Mouse (Mus musculus): ENCODE results near the gene Pnkp.

Gene Pnkp

DNA sequence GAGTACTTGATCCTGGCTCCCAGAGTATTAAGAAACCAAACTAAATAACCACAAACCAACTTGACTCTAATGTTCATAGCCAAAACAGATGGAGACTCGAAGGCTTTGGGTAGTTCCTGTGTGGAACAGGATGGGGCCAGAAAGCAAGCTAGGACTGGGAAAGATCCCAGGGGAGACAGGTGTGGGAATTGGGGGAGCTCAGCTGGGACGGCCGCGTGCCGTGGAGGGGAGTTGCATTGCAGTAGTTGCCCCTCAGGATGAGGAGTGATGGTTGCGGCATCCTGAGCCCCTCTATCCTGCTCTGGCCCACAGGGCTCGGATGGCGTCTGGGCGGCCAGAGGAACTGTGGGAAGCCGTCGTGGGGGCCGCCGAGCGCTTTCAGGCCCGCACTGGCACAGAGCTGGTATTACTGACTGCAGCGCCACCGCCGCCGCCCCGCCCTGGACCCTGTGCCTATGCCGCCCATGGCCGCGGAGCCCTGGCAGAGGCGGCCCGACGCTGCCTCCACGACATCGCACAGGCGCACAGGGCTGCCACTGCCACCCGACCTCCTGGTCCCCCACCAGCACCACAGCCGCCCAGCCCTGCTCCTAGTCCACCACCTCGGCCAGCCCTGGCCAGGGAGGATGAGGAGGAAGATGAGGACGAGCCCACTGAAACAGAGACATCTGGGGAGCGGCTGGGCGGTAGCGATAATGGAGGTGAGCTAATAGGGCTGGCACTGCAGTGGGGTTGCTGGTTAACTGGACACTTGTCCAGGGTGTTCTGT is 4.5 kb upstream of the Pnkp start:
- DNase-seq (ENCODE audit: low spot score in 2 of 2), result no peak

DNA sequence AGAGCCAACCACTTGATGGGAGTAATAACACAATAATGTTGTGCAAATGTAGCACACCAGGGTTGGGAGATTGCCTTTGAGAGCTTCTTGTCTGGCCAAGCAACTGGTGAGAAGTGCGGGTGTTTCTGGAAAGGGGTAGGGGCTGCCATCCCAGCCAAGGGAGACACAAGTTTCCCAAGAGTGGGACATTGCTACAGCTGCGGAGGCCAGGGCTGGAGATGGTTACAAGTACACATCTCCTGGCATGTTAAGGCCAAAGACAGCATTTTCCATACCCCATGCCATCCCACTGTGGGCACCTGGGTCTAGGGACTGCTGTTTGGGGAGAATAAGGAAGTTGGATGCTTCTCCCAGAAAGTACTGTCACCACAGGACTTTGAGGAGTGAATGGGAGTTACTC is 3.9 kb upstream of the Pnkp start:
- no peak for DNase-seq (ENCODE audit: low spot score in 2 of 2)

DNA sequence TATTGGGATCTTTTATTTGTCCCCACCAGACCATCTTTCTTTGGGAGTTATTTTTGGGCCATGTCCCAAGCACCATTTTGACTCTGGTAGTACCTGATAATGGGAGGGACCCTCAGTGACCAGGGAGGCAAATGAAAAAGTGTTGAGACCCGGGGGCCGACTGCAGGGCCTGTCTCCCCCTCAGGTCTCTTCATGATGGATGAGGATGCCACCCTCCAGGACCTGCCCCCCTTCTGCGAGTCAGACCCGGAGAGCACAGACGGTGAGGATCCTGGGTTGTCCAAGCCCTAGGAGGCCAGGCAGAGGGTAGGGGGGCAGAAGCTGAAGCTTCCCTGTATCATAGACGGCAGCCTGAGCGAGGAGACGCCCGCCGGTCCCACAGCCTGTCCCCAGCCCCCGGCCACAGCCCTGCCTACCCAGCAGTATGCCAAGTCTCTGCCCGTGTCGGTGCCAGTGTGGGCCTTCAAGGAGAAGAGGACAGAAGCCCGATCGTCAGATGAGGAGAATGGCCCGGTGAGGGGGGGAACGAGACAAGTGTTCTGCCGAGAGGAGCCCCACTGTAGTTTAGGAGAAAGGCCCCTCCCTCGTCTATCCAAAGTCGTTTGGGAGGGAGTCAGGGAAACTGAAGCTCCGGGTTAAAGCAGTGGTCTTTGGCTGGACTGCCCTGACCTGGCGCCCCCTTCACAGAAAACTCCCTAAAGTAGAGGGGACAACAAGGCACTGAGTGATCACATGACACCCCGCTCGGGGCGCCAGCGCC is 3.2 kb upstream of the Pnkp start:
- no peak for DNase-seq (ENCODE audit: low spot score in 2 of 2)

DNA sequence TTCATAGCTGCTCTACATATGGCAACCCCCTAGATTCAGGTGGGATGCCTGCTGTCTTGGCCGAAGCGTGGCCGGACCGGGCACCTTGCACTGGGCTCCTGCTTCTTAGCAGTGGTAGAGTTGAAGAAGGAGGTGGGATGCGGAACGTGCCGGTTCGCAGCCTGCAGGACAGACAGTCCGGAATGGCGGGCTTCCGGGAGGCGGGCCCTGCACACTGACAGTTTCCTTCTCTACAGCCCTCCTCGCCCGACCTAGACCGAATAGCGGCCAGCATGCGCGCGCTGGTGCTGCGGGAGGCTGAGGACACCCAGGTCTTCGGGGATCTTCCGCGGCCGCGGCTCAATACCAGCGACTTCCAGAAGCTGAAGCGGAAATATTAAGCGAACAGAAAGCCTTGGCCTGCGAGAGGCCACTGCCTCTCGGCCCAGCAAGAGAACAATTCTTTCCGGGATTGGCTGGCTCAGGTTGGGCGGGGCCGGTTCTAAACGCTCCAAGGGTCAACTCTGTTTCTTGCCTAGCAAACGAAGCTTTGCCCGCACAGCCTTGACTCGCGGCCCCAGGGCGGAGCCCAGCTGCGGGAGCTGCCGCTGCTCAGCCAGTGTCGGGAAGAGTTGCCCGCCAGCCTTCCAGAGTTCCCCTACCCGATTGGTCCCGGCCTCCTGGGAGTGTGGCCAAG is 2.4 kb upstream of the Pnkp start:
- peak; percentile 91 to 93 for DNase-seq (ENCODE audit: low spot score in 2 of 2)

DNA sequence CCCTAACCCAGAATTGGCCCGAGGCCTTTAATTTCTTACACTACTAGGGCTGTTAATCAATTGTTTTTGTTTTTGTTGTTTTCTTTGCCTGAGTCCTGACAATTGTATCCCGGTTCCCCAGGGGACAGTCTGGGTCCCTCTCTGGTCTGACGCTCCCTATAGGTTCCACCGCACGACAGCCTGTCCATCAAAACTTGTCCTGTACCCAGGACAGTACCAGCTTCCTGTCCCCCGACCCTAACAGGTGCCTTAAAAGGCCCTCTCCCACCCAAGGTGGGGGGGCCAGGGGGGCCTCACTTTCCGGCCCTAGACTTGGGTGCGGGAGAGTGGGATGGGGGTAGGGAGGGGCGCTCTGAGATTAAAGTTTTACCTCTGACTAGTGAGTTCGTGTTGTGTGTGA is 1.9 kb upstream of the Pnkp start:
- no peak for DNase-seq (ENCODE audit: low spot score in 2 of 2)

DNA sequence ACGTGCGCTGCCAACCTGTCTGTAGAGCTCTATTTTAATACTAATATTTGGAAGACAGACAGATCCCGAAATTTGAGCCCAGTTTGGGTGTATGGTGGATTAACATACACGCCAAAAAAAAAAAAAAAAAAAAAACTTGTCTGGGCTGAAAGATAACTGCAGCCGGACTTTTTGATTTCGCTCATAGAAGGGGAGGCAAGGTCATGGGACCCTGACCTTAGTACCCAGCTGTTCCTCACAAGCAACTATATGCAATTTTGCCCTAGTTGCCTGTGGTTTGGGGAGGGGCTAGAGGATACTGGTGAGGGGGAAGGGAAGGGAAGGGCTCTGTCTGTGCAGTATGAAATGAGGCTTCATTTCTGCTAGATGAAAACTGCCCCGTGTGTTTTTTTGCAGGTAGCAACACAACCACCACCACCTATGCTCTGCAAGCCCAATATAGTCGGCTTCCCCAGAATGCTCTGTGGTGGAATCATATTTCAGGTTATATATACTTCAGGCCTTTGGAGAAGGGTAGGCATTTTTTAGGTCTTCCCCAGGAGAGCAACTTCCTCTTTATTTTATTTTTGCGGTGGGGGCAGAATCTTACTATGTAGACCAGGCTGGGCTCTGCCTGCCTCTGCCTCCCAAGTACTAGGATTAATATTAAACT is 548 bp upstream of the Pnkp start:
- no peak for DNase-seq (ENCODE audit: low spot score in 2 of 2)

DNA sequence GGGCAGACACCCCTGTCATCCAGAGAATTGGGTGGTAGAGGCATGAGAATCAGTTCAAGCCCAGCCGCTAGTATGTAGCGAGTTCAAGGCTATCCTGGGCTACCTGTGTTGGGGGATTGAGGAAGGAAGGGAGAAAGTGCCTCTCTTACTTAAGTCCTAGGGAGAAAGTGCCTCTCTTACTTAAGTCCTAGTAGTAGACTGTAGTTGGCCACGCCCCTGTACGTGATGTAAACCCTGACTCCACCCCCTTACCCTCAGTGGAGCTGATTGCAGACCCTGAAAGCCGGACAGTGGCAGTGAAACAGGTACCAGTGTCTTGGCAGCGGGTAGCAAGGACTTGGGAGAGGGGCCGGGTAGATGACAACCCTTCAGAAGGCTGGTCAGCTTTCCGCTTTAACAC is 966 bp downstream of the Pnkp start:
- no peak for DNase-seq (ENCODE audit: low spot score in 2 of 2)

DNA sequence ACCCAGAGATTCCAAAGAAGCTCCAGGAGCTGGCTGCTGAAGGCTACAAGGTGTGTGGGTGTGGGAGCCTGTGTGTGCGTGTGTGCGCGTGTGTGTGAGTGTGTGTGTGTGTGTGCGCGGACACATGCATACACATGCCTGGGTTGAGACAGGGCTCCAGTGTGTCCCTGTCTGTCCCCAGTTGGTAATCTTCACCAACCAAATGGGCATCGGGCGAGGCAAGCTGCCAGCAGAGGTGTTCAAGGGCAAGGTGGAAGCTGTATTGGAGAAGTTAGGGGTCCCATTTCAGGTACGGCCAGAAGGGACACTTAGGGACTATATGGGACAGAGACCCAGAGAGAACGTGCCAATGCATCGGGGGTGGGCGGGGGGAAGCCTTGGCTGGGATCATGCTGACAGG is 3.0 kb downstream of the Pnkp start:
- DNase-seq (ENCODE audit: low spot score in 2 of 2), result no peak

DNA sequence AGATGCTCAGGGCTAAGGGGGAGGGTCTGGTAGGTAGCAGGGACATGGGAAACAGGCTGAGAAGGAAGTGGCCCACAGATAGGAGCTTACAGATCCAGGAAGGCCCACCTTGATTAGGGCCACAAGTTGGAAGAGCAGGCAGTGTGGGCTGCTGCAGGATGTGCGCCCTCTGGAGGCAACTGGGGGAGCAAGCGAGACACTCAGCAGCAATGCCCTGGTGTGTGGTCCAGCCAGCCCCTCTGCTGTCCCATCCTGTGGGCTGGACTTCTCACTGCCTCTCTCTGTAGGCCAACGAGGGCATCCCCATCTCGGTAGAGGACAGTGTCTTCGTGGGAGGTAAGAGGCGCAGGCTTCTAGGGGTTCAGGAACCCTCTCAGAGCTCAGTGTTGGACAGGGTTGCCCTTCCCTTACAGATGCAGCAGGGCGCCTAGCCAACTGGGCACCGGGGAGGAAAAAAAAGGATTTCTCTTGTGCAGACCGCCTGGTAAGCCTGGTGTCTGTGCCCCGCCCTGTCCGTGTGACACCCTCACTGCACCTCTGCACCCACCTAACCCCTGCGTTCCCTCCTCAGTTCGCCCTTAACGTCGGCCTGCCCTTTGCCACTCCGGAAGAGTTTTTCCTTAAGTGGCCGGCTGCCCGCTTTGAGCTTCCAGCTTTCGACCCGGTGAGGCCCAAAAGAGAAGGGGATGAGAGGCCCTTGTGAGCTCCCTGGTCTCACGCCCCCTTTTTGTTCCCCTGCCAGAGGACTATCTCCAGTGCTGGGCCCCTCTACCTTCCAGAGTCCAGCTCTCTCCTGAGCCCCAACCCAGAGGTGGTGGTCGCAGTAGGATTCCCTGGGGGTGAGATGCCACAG is 3.9 kb downstream of the Pnkp start:
- DNase-seq (ENCODE audit: low spot score in 2 of 2), result peak in 1 of 2 experiments; percentile 56

DNA sequence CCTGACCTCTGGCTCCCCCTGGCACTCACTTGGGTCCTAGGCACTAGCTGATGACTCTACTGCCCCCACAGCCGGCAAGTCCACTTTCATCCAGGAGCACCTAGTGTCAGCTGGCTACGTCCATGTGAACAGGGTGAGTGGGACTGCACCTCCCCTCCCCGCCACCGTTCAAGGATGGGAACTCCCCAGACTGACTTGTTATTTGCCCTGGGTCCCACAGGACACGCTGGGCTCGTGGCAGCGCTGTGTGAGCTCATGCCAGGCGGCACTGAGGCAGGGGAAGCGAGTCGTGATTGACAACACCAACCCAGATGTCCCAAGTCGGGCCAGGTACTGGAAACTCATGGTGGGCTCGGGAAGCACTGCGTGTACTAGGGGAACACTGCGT is 4.5 kb downstream of the Pnkp start:
- DNase-seq (ENCODE audit: low spot score in 2 of 2), result no peak

DNA sequence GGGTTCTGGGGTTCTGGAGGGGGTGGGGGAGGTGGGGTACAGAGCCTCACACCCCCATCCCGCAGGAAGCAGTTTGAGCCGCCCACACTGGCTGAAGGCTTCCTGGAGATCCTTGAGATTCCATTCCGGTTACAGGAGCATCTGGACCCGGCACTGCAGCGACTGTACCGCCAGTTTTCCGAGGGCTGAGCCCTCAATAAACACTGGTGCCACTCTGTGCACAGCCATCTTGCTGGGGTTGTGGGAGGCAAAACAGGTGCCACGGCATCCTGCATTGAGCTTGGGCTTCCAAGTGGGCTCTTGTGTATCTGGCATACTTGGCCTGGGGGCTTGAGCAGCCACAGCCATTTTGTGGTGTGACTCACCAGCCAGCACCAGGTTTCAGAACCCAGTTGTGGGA is 5.5 kb downstream of the Pnkp start:
- no peak for DNase-seq (ENCODE audit: low spot score in 2 of 2)

DNA sequence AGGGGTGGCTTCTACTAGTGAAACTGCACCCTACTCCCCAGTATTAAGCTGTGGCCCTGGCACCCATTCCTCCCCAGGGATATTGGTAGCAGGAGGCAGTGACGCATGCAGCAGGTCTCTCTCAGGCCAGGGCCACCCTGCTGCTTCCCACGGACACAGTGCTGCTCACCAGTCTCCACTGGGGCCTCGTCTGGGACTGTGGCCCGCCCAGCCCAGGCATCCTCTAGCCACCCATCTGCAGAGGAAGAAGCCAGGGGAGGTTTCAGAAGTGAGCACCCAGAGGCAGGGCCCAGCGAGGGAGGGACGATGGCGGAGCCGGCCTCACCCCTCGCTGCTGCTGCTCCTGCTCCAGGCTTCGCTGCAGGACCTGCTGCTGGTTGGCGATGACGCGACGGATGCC is 6.3 kb downstream of the Pnkp start:
- DNase-seq (ENCODE audit: low spot score in 2 of 2), result no peak

DNA sequence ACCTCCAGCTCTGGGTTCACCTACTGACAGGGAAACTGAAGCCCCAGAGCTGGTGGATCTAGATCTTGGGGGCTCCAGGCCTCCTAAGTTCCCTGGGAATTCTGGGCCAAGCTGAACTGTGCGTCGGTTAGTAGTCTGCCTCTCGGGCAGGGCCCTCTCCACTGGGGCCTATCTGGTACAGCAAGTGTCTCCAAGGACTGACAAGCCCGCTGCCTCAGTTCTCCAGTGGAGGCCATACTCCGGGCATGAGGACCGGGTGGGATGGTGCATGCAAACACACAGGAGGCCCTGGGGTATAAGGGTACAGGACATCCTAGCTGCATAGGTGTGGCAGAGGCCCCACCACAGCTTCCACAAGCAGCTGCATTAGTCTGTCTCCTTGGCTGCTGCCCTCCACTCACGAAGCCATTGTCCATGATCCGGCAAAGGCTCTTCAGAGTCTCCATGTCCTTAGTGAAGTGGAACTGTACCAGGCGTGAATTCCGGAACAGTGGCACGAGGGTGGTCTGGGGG is 7.1 kb downstream of the Pnkp start:
- no peak for DNase-seq (ENCODE audit: low spot score in 2 of 2)

DNA sequence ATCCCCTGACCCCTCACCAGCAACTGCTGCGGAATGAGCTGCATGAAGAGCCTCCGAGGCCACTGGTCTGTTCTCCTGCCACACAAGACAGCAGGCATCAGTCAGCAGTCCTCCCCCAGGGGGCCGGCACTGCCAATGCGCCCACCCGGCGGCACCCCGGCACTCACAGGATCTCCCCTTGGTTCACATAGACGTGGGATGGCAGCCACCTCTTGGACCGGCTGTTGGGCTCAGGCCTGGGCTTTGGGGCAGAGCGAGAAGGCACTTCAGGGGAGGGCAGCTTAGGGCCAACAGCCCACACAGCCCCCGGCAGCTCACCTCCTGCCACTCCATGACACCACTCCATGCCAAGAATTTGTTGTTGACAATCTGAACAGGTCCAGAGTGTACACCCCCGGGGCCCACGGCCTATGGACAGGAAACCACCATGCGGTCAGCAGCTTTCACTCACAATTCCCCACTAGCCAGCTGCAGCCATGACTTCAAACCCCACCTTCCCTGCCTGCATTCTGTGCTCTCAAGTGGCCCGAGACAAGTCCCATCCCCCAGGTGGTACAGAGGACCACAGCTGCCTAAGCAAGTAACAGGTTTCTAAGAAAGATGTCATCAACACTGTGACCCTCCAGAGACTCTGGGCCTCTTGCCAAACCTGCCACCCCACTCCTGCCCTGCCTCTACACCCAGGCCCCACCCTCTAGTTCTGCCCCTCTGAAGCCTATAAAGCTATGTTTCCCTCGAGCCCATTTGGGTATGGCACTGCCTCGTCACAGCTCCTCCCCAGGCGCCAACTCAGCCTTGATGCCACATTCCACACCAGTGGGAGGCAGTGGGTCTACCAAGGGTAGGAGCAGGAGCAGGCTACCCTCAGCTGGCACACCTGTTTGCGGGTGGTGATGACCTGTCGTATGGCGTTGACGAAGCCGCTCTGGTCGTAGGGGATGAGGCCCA is 7.9 kb downstream of the Pnkp start:
- DNase-seq (ENCODE audit: low spot score in 2 of 2), result peak in 1 of 2 experiments; percentile 27

DNA sequence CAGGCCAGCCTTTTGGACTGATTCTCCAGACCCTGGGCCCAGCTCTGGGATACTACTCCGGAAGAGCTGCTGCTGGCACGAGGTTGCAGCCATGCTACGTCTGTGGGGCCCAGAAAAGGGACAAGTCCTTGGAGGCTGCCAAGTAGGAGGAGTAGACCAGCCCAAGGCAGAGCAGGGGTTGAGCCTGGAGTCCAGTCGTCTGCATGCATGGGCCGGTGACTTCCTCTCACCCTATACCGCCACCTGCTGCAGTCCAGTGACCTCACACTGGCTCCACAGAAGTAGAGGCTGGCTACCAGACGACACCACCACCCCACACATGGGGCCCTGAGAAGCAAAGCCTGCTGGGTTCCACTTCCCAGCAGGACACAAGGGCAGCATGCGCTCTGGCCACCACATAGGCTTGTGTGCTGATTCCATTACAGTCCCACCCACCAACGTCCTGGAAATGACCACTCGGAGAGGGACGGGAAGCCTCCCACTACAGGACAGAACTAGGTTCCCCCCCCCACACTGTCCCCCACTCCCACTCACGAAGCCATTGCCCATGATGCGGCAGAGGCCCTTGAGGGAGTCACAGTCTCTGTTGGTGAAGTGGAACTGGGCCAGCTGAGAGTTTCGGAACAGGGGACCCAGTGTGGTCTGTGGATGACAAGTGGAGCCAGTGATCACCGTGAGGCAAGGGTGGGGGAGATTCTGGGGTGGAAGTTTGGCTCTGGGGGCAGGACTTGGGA is 9.5 kb downstream of the Pnkp start:
- peak; percentile 83 for DNase-seq (ENCODE audit: low spot score in 2 of 2)

DNA sequence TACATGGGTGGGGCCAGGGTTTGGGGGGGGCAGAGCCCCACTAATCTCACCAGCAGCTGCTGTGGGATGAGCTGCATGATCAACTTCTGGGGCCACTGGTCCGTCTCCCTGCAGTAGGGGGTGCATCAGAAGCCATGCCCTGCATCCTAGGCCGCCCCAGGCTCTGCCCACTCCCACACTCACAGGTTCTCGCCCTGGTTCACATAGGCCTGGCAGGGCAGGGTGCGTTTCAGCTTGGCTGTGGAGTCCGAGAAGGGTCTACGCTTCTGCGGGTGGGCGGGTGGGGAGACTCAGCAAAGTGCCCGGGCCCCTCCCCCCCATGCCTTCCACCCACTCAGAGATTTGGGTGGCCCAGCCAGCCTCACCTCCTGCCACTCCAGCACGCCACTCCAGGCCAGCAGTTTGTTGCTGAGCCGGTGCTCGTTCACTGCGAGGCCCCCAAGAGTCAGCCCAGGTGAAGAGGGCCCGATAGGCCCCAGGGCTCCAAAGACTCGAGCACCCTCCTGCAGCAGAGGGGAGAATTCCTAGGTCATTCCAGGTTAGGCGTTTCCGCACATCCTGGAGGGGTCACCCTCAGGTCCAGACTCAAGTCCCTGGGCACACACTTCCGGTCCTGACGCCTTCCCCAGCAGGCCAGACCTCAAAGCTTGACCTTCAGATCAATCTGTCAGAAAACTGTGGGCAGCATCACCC is 10.2 kb downstream of the Pnkp start:
- DNase-seq (ENCODE audit: low spot score in 2 of 2), result peak in 1 of 2 experiments; percentile 30

DNA sequence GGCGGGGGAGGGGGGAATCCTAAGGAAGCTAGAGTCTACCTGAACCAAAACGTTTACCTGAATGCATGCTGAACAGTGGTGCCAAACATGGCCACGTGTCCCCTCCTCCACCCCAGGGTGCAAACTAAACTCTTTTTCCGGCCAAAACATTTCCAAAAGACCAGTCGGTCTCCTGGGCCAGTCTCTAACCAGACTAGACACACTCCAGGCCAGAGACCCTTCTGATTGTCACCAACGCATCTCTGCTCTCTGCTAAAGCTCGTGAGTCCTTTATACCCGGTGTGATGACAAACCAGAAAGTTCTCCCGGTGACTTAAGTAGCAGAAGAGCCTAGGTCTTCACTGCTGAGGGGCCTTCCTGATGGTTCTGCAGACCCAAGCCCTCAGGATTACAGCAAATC is 10.9 kb downstream of the Pnkp start:
- no peak for DNase-seq (ENCODE audit: low spot score in 2 of 2)

DNA sequence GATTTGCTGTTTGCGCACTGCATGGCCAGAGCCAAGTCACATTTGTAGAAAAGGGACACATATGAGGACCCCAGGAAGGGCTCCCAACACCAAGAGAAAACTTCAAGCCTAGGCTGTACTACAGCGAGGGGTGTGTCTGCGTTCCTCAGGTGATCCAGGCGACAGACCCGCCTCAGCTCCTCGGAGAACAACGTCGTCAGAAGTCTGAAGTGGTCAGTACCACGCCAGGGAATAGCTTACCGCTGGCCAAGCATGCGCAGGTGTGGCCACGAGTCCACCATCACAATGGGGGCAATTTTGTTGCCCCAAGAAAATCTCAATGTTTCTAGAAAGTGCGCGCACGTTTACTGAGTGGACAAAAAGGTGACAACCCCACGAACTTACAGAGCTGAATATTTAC is 11.5 kb downstream of the Pnkp start:
- peak in 1 of 2 experiments; percentile 42 for DNase-seq (ENCODE audit: low spot score in 2 of 2)

Measured in heart, adult 9 months (tissue).